Mouse (Mus musculus) erythroblast, embryonic 14.5 days (primary cell): ENCODE results near the gene Gm11032.

Experiments
- GATA1 ChIP-seq: IDR thresholded peaks from 2 replicates; pipeline ENCODE4 v1.6.1; 2012; ENCODE audit warnings: low read length, inconsistent platforms, mixed read lengths
- TAL1 ChIP-seq: IDR thresholded peaks from 3 replicates; pipeline ENCODE4 v1.6.1; 2012; ENCODE audit warnings: low read length, inconsistent platforms, mixed read lengths

DNA sequence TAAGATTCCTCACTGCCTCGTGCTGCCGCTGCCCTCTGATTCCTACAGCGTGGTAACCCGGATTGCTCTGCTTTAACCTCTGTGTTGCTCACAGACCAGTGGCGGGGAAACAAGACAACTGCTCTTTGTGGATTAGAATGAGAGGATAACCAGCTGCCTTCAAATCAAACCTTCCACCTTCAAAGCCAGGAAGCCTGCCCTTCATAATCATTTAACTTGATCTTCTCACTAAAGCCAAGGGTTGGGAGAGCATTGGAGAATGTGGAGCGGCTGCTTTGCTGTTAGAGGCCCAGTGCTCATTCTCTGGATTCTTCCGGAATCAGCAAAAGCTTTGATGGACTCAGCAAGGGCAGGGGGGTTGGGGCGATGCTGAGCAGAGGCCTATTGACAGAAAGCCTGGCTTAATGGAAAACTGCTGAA is 10.0 kb downstream of the Gm11032 start:
- TF ChIP-seq GATA1 (no peak), TAL1 (no peak)
